Mouse (Mus musculus): ENCODE measurements at regions not wholly inside any gene's neighbourhood (a gene's known extent, or its start where the extent isn't known, plus 50 kb on each side); places are given as distances from the start of the nearest gene placed in this dataset.

- H3K9me3 ChIP-seq (replicated peaks; ENCODE audit: low read length), result peaks cover 87% of the 10 kb centered on the region
- no peak overlapping the region for H3K9ac ChIP-seq (ENCODE audit: insufficient read depth, low read depth)
- H3K27me3 ChIP-seq (replicated peaks), result no peaks in the 10 kb centered on the region
- in situ Hi-C loops (cut with MboI; ENCODE audit: low pct_ligation_motif_present, low pct_unique_long_range_greater_than_20kb, low sequenced_read_pairs), result no loop called here
- no peaks in the 10 kb centered on the region for H3K79me2 ChIP-seq (replicated peaks; ENCODE audit: control insufficient read depth, extremely low read depth, insufficient read depth, poor library complexity, severe bottlenecking)
- no peaks in the 10 kb centered on the region for H3K4me1 ChIP-seq (ENCODE audit: control insufficient read depth in 1 of 2, insufficient read depth in 2 of 2)
- no peak overlapping the region for H3K27ac ChIP-seq (ENCODE audit: insufficient read depth, low read depth)
- H3K36me3 ChIP-seq (replicated peaks in 1 of 2; ENCODE audit: control insufficient read depth in 1 of 2, insufficient read depth in 1 of 2, low read length in 1 of 2), result no peaks in the 10 kb centered on the region
- dilution Hi-C loops (cut with MboI; ENCODE audit: extremely low pct_ligation_motif_present, extremely low pct_unique_long_range_greater_than_20kb, low sequenced_read_pairs), result no loop called here
- no peak overlapping the region for H3K4me3 ChIP-seq (replicated peaks in 1 of 3; ENCODE audit: low read depth in 2 of 3, low read length in 2 of 3, poor library complexity in 1 of 3)
- H3K4me2 ChIP-seq (ENCODE audit: insufficient read depth, low read depth, poor library complexity, severe bottlenecking), result no peak overlapping the region
- TF ChIP-seq ZNF384 (IDR thresholded peaks at IDR 0.05; ENCODE audit: low read depth, low read length), result no peak
- TF ChIP-seq EP300 (IDR thresholded peaks at IDR 0.05; ENCODE audit: low read length), result no peak
- no peak for TF ChIP-seq RCOR1 (conservative IDR thresholded peaks at IDR 0.05; ENCODE audit: low read depth, low read length)
- DNase-seq (ENCODE audit: extremely low read depth), result no peak
These were observed 280.8 kb downstream of the CK137956 start for GRCm38 (mm10) chr4:127689986-127690385.

GRCm38 (mm10) chr4:127685021-127685420 lies 285.7 kb downstream of the CK137956 start:
- H3K4me2 ChIP-seq (ENCODE audit: insufficient read depth, low read depth, poor library complexity, severe bottlenecking), result no peak overlapping the region
- H3K27me3 ChIP-seq (replicated peaks), result no peaks in the 10 kb centered on the region
- in situ Hi-C loops (cut with MboI; ENCODE audit: low pct_ligation_motif_present, low pct_unique_long_range_greater_than_20kb, low sequenced_read_pairs) (no loop called here), dilution Hi-C loops (cut with MboI; ENCODE audit: extremely low pct_ligation_motif_present, extremely low pct_unique_long_range_greater_than_20kb, low sequenced_read_pairs) (no loop called here)
- DNase-seq (ENCODE audit: extremely low read depth), result no peak
- no peak overlapping the region for H3K27ac ChIP-seq (ENCODE audit: insufficient read depth, low read depth)
- H3K36me3 ChIP-seq (replicated peaks in 1 of 2; ENCODE audit: control insufficient read depth in 1 of 2, insufficient read depth in 1 of 2, low read length in 1 of 2), result no peaks in the 10 kb centered on the region
- peaks cover 83% of the 10 kb centered on the region for H3K9me3 ChIP-seq (replicated peaks; ENCODE audit: low read length)
- no peak overlapping the region for H3K9ac ChIP-seq (ENCODE audit: insufficient read depth, low read depth)
- no peaks in the 10 kb centered on the region for H3K79me2 ChIP-seq (replicated peaks; ENCODE audit: control insufficient read depth, extremely low read depth, insufficient read depth, poor library complexity, severe bottlenecking)
- no peak overlapping the region for H3K4me3 ChIP-seq (replicated peaks in 1 of 3; ENCODE audit: low read depth in 2 of 3, low read length in 2 of 3, poor library complexity in 1 of 3)
- no peak for TF ChIP-seq MAX (IDR thresholded peaks at IDR 0.05; ENCODE audit: low read length)
- TF ChIP-seq NRF1 (IDR thresholded peaks at IDR 0.05; ENCODE audit: low read depth, low read length), result no peak
- TF ChIP-seq ZC3H11A (IDR thresholded peaks at IDR 0.05; ENCODE audit: low read depth, low read length), result no peak
- TF ChIP-seq ZNF384 (IDR thresholded peaks at IDR 0.05; ENCODE audit: low read depth, low read length), result no peak
- no peak for TF ChIP-seq MAZ (IDR thresholded peaks at IDR 0.05; ENCODE audit: low read depth, low read length)
- no peak for TF ChIP-seq USF2 (conservative IDR thresholded peaks at IDR 0.05; ENCODE audit: low read depth, low read length)
- TF ChIP-seq GABPA (IDR thresholded peaks at IDR 0.05; ENCODE audit: insufficient replicate concordance, low read depth, low read length), result no peak
- no peaks in the 10 kb centered on the region for H3K4me1 ChIP-seq (ENCODE audit: control insufficient read depth in 1 of 2, insufficient read depth in 2 of 2)

- no peak overlapping the region for H3K27ac ChIP-seq (ENCODE audit: insufficient read depth, low read depth)
- TF ChIP-seq TCF12 (IDR thresholded peaks at IDR 0.05; ENCODE audit: low read depth, low read length), result no peak
- no peak for TF ChIP-seq NRF1 (IDR thresholded peaks at IDR 0.05; ENCODE audit: low read depth, low read length)
- no peak for TF ChIP-seq SMC3 (IDR thresholded peaks at IDR 0.05; ENCODE audit: low read depth, low read length)
- TF ChIP-seq CTCF (conservative IDR thresholded peaks at IDR 0.05 in 1 of 2, IDR thresholded peaks at IDR 0.05 in 1 of 2; ENCODE audit: low read depth in 2 of 2, low read length in 2 of 2), result no peak
- TF ChIP-seq ZKSCAN1 (IDR thresholded peaks at IDR 0.05; ENCODE audit: borderline replicate concordance, low read depth, low read length), result no peak
- no peak for TF ChIP-seq PAX5 (IDR thresholded peaks at IDR 0.05; ENCODE audit: low read length)
- no peak for TF ChIP-seq USF2 (conservative IDR thresholded peaks at IDR 0.05; ENCODE audit: low read depth, low read length)
- no peak for TF ChIP-seq MAX (IDR thresholded peaks at IDR 0.05; ENCODE audit: low read length)
- no peak for TF ChIP-seq TBP (conservative IDR thresholded peaks at IDR 0.05; ENCODE audit: low read depth, low read length)
- TF ChIP-seq BHLHE40 (IDR thresholded peaks at IDR 0.05; ENCODE audit: low read depth, low read length), result no peak
- no peak for TF ChIP-seq KAT2A (IDR thresholded peaks at IDR 0.05; ENCODE audit: insufficient replicate concordance, low read length)
- no peak for TF ChIP-seq ETS1 (conservative IDR thresholded peaks at IDR 0.05; ENCODE audit: low read depth, low read length)
- no peak for TF ChIP-seq JUN (IDR thresholded peaks at IDR 0.05; ENCODE audit: insufficient read depth, low read depth, low read length)
- no peak for TF ChIP-seq USF1 (IDR thresholded peaks at IDR 0.05; ENCODE audit: low read depth, low read length)
- no peak for TF ChIP-seq ZMIZ1 (IDR thresholded peaks at IDR 0.05; ENCODE audit: low read depth, low read length)
- no peak for TF ChIP-seq ZNF384 (IDR thresholded peaks at IDR 0.05; ENCODE audit: low read depth, low read length)
- no peak for TF ChIP-seq HCFC1 (IDR thresholded peaks at IDR 0.05; ENCODE audit: low read depth, low read length)
- no peak for TF ChIP-seq MAFK (IDR thresholded peaks at IDR 0.05; ENCODE audit: insufficient replicate concordance, low read length)
- H3K4me3 ChIP-seq (replicated peaks in 1 of 3; ENCODE audit: low read depth in 2 of 3, low read length in 2 of 3, poor library complexity in 1 of 3), result no peak overlapping the region
- dilution Hi-C loops (cut with MboI; ENCODE audit: extremely low pct_ligation_motif_present, extremely low pct_unique_long_range_greater_than_20kb, low sequenced_read_pairs), result no loop called here
- DNase-seq (ENCODE audit: extremely low read depth), result no peak
- H3K4me2 ChIP-seq (ENCODE audit: insufficient read depth, low read depth, poor library complexity, severe bottlenecking), result no peak overlapping the region
- H3K79me2 ChIP-seq (replicated peaks; ENCODE audit: control insufficient read depth, extremely low read depth, insufficient read depth, poor library complexity, severe bottlenecking), result no peaks in the 10 kb centered on the region
- no peak overlapping the region for H3K9ac ChIP-seq (ENCODE audit: insufficient read depth, low read depth)
- H3K4me1 ChIP-seq (ENCODE audit: control insufficient read depth in 1 of 2, insufficient read depth in 2 of 2), result no peaks in the 10 kb centered on the region
- H3K27me3 ChIP-seq (replicated peaks), result no peaks in the 10 kb centered on the region
- peaks cover 82% of the 10 kb centered on the region for H3K9me3 ChIP-seq (replicated peaks; ENCODE audit: low read length)
- in situ Hi-C loops (cut with MboI; ENCODE audit: low pct_ligation_motif_present, low pct_unique_long_range_greater_than_20kb, low sequenced_read_pairs), result no loop called here
- no peaks in the 10 kb centered on the region for H3K36me3 ChIP-seq (replicated peaks in 1 of 2; ENCODE audit: control insufficient read depth in 1 of 2, insufficient read depth in 1 of 2, low read length in 1 of 2)
These were observed 291.4 kb downstream of the CK137956 start for GRCm38 (mm10) chr4:127679391-127679790.

All from CH12.LX (cell line).